Mouse (Mus musculus) small intestine, adult 2 months (tissue): Measurements from ENCODE around the gene Ncapg.

Source experiments
- CTCF ChIP-seq: fragments of 200-500 bp; IDR thresholded peaks from 2 replicates; pipeline ENCODE4 v1.5.1; 2012; ENCODE audit warnings: low read depth, mild to moderate bottlenecking, control low read depth, inconsistent platforms, low read length, moderate library complexity, mixed read lengths; ENCODE audit not compliant: insufficient replicate concordance, insufficient read length; ENCODE audit errors: extremely low read depth
- POLR2A ChIP-seq: fragments of 200-500 bp; IDR thresholded peaks from 2 replicates; pipeline ENCODE4 v1.6.1; 2012; ENCODE audit warnings: low read depth, mild to moderate bottlenecking, control low read depth, inconsistent platforms, low read length, moderate library complexity

GRCm38 (mm10) chr5:45691678-45692077, 22.0 kb downstream of the Ncapg start:
- no peak for TF ChIP-seq POLR2A
- no peak for TF ChIP-seq CTCF
